Mouse (Mus musculus): ENCODE data around the gene Tusc2. TPM values are rescaled to one million over a fixed set of nuclear protein-coding genes. Genes with fewer than 3 reads are reported as not detected.

The Tusc2 gene
- polyA plus RNA-seq, 1 experiment from 2014 or later = 125 TPM

GRCm38 (mm10) chr9:107596619-107597569 lies 33.8 kb downstream of the Tusc2 start:
- Histone ChIP-seq H3K4me2 (no peak overlapping the region), H3K9ac (replicated peaks) (no peak overlapping the region), H3K4me1 (peaks cover 5% of the 10 kb centered on the region; the same call in 1 of the 2 replicates), H3K9me3 (replicated peaks) (no peaks in the 10 kb centered on the region), H3K27ac (replicated peaks) (no peak overlapping the region), H3K27me3 (replicated peaks) (no peaks in the 10 kb centered on the region), H3K36me3 (peaks cover 16% of the 10 kb centered on the region), H3K4me3 (replicated peaks) (no peak overlapping the region)
- ATAC-seq (ENCODE audit: low FRiP score) = no peak
- 93% methylated on average over 11 of the region's 11 CpGs for WGBS

- H3K4me1 ChIP-seq = peaks cover 9% of the 10 kb centered on the region
- no peaks in the 10 kb centered on the region for H3K9me3 ChIP-seq (replicated peaks)
- ATAC-seq (ENCODE audit: low FRiP score) = no peak
- WGBS = 85% methylated on average over 5 of the region's 5 CpGs
- no peaks in the 10 kb centered on the region for H3K27me3 ChIP-seq (replicated peaks)
- H3K4me3 ChIP-seq (replicated peaks) = no peak overlapping the region
- H3K36me3 ChIP-seq = peaks cover 8% of the 10 kb centered on the region
- H3K4me2 ChIP-seq = no peak overlapping the region
- H3K9ac ChIP-seq (replicated peaks) = no peak overlapping the region
- H3K27ac ChIP-seq (replicated peaks) = no peak overlapping the region
Observed at GRCm38 (mm10) chr9:107598385-107598784, 35.3 kb downstream of the Tusc2 start.

- WGBS = 90% methylated on average over 9 of the region's 9 CpGs
- Histone ChIP-seq H3K27ac (replicated peaks) (no peak overlapping the region), H3K27me3 (replicated peaks) (no peaks in the 10 kb centered on the region), H3K4me3 (replicated peaks) (no peak overlapping the region), H3K4me1 (peaks cover 9% of the 10 kb centered on the region), H3K9me3 (replicated peaks) (no peaks in the 10 kb centered on the region), H3K36me3 (peaks cover under 1% of the 10 kb centered on the region; the same call in 1 of the 2 replicates), H3K9ac (replicated peaks) (no peak overlapping the region), H3K4me2 (no peak overlapping the region)
- no peak for ATAC-seq (ENCODE audit: low FRiP score)
Observed at GRCm38 (mm10) chr9:107599433-107599832, 36.4 kb downstream of the Tusc2 start.

- H3K9ac ChIP-seq (replicated peaks) = no peak overlapping the region
- no peak for ATAC-seq (ENCODE audit: low FRiP score)
- 76% methylated on average over 14 of the region's 14 CpGs for WGBS
- no peaks in the 10 kb centered on the region for H3K27me3 ChIP-seq (replicated peaks)
- no peak overlapping the region for H3K4me2 ChIP-seq
- no peaks in the 10 kb centered on the region for H3K36me3 ChIP-seq
- H3K4me1 ChIP-seq = peaks cover 12% of the 10 kb centered on the region
- H3K9me3 ChIP-seq (replicated peaks) = no peaks in the 10 kb centered on the region
- no peak overlapping the region for H3K4me3 ChIP-seq (replicated peaks)
- no peak overlapping the region for H3K27ac ChIP-seq (replicated peaks)
Observed at GRCm38 (mm10) chr9:107599842-107600241, 36.8 kb downstream of the Tusc2 start.

- no peak for ATAC-seq (ENCODE audit: low FRiP score)
- Histone ChIP-seq H3K36me3 (no peaks in the 10 kb centered on the region), H3K9ac (replicated peaks) (no peak overlapping the region), H3K27ac (replicated peaks) (no peak overlapping the region), H3K4me2 (no peak overlapping the region), H3K27me3 (replicated peaks) (no peaks in the 10 kb centered on the region), H3K9me3 (replicated peaks) (no peaks in the 10 kb centered on the region), H3K4me3 (replicated peaks) (no peak overlapping the region), H3K4me1 (peaks cover 13% of the 10 kb centered on the region)
- WGBS = 87% methylated on average over 12 of the region's 12 CpGs
Observed at GRCm38 (mm10) chr9:107600745-107601144, 37.7 kb downstream of the Tusc2 start.

GRCm38 (mm10) chr9:107601275-107601674 lies 38.2 kb downstream of the Tusc2 start:
- Histone ChIP-seq H3K36me3 (no peaks in the 10 kb centered on the region), H3K4me3 (replicated peaks) (no peak overlapping the region), H3K9ac (replicated peaks) (no peak overlapping the region), H3K4me2 (no peak overlapping the region), H3K9me3 (replicated peaks) (no peaks in the 10 kb centered on the region), H3K27me3 (replicated peaks) (no peaks in the 10 kb centered on the region), H3K27ac (replicated peaks) (no peak overlapping the region), H3K4me1 (peaks cover 16% of the 10 kb centered on the region)
- 88% methylated on average over 11 of the region's 11 CpGs for WGBS
- ATAC-seq (ENCODE audit: low FRiP score) = no peak

- H3K4me2 ChIP-seq = no peak overlapping the region; the same call in 1 of the 2 replicates
- ATAC-seq (ENCODE audit: low FRiP score) = peak; percentile 62; the same call in 1 of the 2 replicates
- no peak overlapping the region for H3K4me3 ChIP-seq (replicated peaks)
- 14% methylated on average over 10 of the region's 10 CpGs for WGBS
- no peaks in the 10 kb centered on the region for H3K27me3 ChIP-seq (replicated peaks)
- peak overlapping the region; percentile 64 for H3K27ac ChIP-seq (replicated peaks)
- no peaks in the 10 kb centered on the region for H3K36me3 ChIP-seq
- no peak overlapping the region for H3K9ac ChIP-seq (replicated peaks)
- no peaks in the 10 kb centered on the region for H3K9me3 ChIP-seq (replicated peaks)
- peaks cover 20% of the 10 kb centered on the region for H3K4me1 ChIP-seq
Observed at GRCm38 (mm10) chr9:107602068-107602648, 39.1 kb downstream of the Tusc2 start.

- Histone ChIP-seq H3K4me3 (replicated peaks) (no peak overlapping the region), H3K36me3 (no peaks in the 10 kb centered on the region), H3K4me2 (no peak overlapping the region), H3K27ac (replicated peaks) (no peak overlapping the region), H3K9me3 (replicated peaks) (no peaks in the 10 kb centered on the region), H3K27me3 (replicated peaks) (no peaks in the 10 kb centered on the region), H3K4me1 (peaks cover 29% of the 10 kb centered on the region), H3K9ac (replicated peaks) (no peak overlapping the region)
- 79% methylated on average over 6 of the region's 6 CpGs for WGBS
- ATAC-seq (ENCODE audit: low FRiP score) = no peak
Observed at GRCm38 (mm10) chr9:107603251-107603650, 40.2 kb downstream of the Tusc2 start.

- WGBS = 38% methylated on average over 23 of the region's 23 CpGs
- no peak for ATAC-seq (ENCODE audit: low FRiP score)
- Histone ChIP-seq H3K9ac (replicated peaks) (no peak overlapping the region), H3K4me1 (peaks cover 37% of the 10 kb centered on the region), H3K9me3 (replicated peaks) (no peaks in the 10 kb centered on the region), H3K4me2 (peak overlapping the region; percentile 41), H3K36me3 (no peaks in the 10 kb centered on the region), H3K27ac (replicated peaks) (no peak overlapping the region), H3K4me3 (replicated peaks) (no peak overlapping the region), H3K27me3 (replicated peaks) (no peaks in the 10 kb centered on the region)
Observed at GRCm38 (mm10) chr9:107605041-107605661, 42.1 kb downstream of the Tusc2 start.

GRCm38 (mm10) chr9:107606591-107606990 lies 43.5 kb downstream of the Tusc2 start:
- Histone ChIP-seq H3K27me3 (replicated peaks) (no peaks in the 10 kb centered on the region), H3K4me3 (replicated peaks) (no peak overlapping the region), H3K36me3 (no peaks in the 10 kb centered on the region), H3K9me3 (replicated peaks) (no peaks in the 10 kb centered on the region), H3K27ac (replicated peaks) (no peak overlapping the region), H3K4me2 (peak overlapping the region; percentile 22; the same call in 1 of the 2 replicates), H3K9ac (replicated peaks) (no peak overlapping the region), H3K4me1 (peaks cover 41% of the 10 kb centered on the region)
- 22% methylated on average over 9 of the region's 9 CpGs for WGBS
- no peak for ATAC-seq (ENCODE audit: low FRiP score)

- H3K9me3 ChIP-seq (replicated peaks) = no peaks in the 10 kb centered on the region
- no peak overlapping the region for H3K9ac ChIP-seq (replicated peaks)
- H3K36me3 ChIP-seq = no peaks in the 10 kb centered on the region
- peak overlapping the region; percentile 22; the same call in 1 of the 2 replicates for H3K4me2 ChIP-seq
- no peak overlapping the region for H3K4me3 ChIP-seq (replicated peaks)
- peaks cover 42% of the 10 kb centered on the region for H3K4me1 ChIP-seq
- ATAC-seq (ENCODE audit: low FRiP score) = no peak
- no peaks in the 10 kb centered on the region for H3K27me3 ChIP-seq (replicated peaks)
- H3K27ac ChIP-seq (replicated peaks) = no peak overlapping the region
- 52% methylated on average over 2 of the region's 2 CpGs for WGBS
Observed at GRCm38 (mm10) chr9:107607036-107607435, 44.0 kb downstream of the Tusc2 start.

Measured in neural tube, embryonic 15.5 days (tissue).